8 mouse cellular contexts compared by ENCODE assay signal in the genomic region with DNA sequence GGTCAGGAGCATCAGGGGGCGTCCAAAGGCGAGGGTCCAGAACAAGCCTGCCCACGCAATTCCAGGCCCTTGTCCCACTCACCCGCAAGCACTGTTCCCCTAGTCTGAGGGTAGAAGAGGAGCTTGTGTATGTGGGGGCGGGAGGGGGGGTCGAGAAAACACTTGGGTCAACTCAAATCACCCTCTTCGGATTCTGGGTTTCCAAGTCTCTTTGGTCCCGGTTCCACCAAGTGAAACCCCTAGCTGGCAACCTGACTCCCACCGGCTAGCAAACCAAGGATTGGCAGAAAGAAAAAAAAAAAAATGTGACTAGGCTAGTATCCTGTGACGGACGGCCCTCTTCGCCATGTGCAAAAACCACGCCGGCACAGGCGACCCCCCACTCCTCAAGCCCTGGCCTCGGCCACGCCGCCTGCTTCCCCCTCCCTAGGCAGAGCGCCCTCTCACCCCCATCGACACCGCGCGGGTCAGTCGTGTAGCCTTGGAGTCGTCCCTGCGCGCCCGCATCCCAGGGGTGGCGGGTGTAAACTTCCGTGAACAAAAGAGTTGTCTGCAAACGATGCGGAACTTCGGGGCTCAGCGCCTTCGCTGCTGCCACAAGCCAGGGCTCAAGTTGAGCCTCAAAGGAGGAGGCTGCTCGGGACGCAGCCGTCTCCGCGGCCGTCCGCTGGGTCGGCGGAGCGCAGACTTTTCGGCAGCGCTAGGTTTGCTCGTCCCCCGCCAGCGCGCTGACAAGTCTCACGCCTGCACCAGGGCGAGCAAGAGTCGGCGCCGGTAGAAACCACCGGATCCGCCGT. TPM values are rescaled to one million over a fixed set of nuclear protein-coding genes. Genes with fewer than 3 reads are reported as not detected.
A peak's percentile ranks its signal among the peaks of the same experiment; 100 is the strongest.
DNase-seq lines count a peak whose midpoint lies in the region; ATAC-seq and TF ChIP-seq lines count a peak whose summit lies in the region.

No protein-coding gene starts in this region.

- H3K9me3 ChIP-seq in ES-Bruce4 (replicated peaks; ENCODE audit: control insufficient read depth, insufficient read depth, low read length, poor library complexity, severe bottlenecking), result no peaks in the 10 kb centered on the region
- H3K9me3 ChIP-seq in embryonic facial prominence, embryonic 12.5 days, result no peaks in the 10 kb centered on the region
- no peaks in the 10 kb centered on the region for H3K9me3 ChIP-seq in heart, embryonic 14.5 days (ENCODE audit: control insufficient read depth, low read length)
- H3K9me3 ChIP-seq in kidney, postnatal 0 days (replicated peaks; ENCODE audit: low read length), result no peaks in the 10 kb centered on the region

- ATAC-seq in embryonic facial prominence, embryonic 12.5 days (ENCODE audit: insufficient number of reproducible peaks, insufficient read depth, low FRiP score, low TSS enrichment), result 0 out of 2 replicates have a peak, but pooled peaks have one; percentile 10
- ATAC-seq in heart, embryonic 14.5 days (ENCODE audit: insufficient number of reproducible peaks, insufficient read depth, low FRiP score, low read depth), result peak; percentile 17; the same call in 1 of the 2 replicates
- ATAC-seq in kidney, postnatal 0 days (replicated peaks; ENCODE audit: low FRiP score, low read depth), result peak; percentile 37

- DNase-seq in adrenal gland, adult 8-10 months, result peak; percentile 61
- peak; percentile 50 for DNase-seq in kidney, postnatal 0 days (ENCODE audit: low spot score)
- peak; percentile 66 for DNase-seq in lung, postnatal 36 days
- peak; percentile 58 for DNase-seq in right cerebral cortex, postnatal 25 days
- no peak for DNase-seq in frontal cortex, postnatal 10 days (ENCODE audit: low spot score in 2 of 2)

- no peaks in the 10 kb centered on the region; the same call in 1 of the 2 replicates for H3K27me3 ChIP-seq in ES-Bruce4 (ENCODE audit: control insufficient read depth, insufficient read depth, low read length, poor library complexity, severe bottlenecking)
- H3K27me3 ChIP-seq in embryonic facial prominence, embryonic 12.5 days, result no peaks in the 10 kb centered on the region
- H3K27me3 ChIP-seq in heart, embryonic 14.5 days (ENCODE audit: control insufficient read depth, insufficient read depth, low read length), result no peaks in the 10 kb centered on the region
- no peaks in the 10 kb centered on the region for H3K27me3 ChIP-seq in kidney, postnatal 0 days (ENCODE audit: insufficient read depth, low read length)

- under 1% methylated on average over 59 of the region's 59 CpGs for WGBS in embryonic facial prominence, embryonic 12.5 days
- under 1% methylated on average over 59 of the region's 59 CpGs for WGBS in heart, embryonic 14.5 days
- WGBS in kidney, postnatal 0 days, result under 1% methylated on average over 59 of the region's 59 CpGs

- H3K4me2 ChIP-seq in embryonic facial prominence, embryonic 12.5 days (replicated peaks), result peak overlapping the region; percentile 81
- peak overlapping the region; percentile 90 for H3K4me2 ChIP-seq in heart, embryonic 14.5 days (ENCODE audit: low read length)
- peak overlapping the region; percentile 92 for H3K4me2 ChIP-seq in kidney, postnatal 0 days (ENCODE audit: low read length)

- peaks cover 5% of the 10 kb centered on the region for H3K4me1 ChIP-seq in ES-Bruce4 (ENCODE audit: control insufficient read depth, insufficient read depth, low read length)
- H3K4me1 ChIP-seq in embryonic facial prominence, embryonic 12.5 days, result peaks cover 64% of the 10 kb centered on the region
- peaks cover 26 to 50% of the 10 kb centered on the region in 2 experiments for H3K4me1 ChIP-seq in heart, embryonic 14.5 days (ENCODE audit: control insufficient read depth in 2 of 2, insufficient read depth in 2 of 2, low read length in 2 of 2)
- H3K4me1 ChIP-seq in kidney, postnatal 0 days (replicated peaks; ENCODE audit: insufficient read depth, low read length), result peaks cover 34% of the 10 kb centered on the region

- peak overlapping the region; percentile 89 for H3K4me3 ChIP-seq in ES-Bruce4 (ENCODE audit: low read depth, low read length)
- H3K4me3 ChIP-seq in embryonic facial prominence, embryonic 12.5 days, result peak overlapping the region; percentile 70
- H3K4me3 ChIP-seq in heart, embryonic 14.5 days (ENCODE audit: control insufficient read depth in 1 of 2, insufficient read depth in 1 of 2, low read depth in 1 of 2, low read length in 2 of 2), result peak overlapping the region; percentile 63 to 77
- peak overlapping the region; percentile 68 for H3K4me3 ChIP-seq in kidney, postnatal 0 days (replicated peaks; ENCODE audit: low read depth, low read length)

- H3K36me3 ChIP-seq in ES-Bruce4 (ENCODE audit: control insufficient read depth, insufficient read depth, low read length, poor library complexity, severe bottlenecking), result no peaks in the 10 kb centered on the region
- no peaks in the 10 kb centered on the region for H3K36me3 ChIP-seq in embryonic facial prominence, embryonic 12.5 days
- no peaks in the 10 kb centered on the region for H3K36me3 ChIP-seq in heart, embryonic 14.5 days (ENCODE audit: control insufficient read depth, insufficient read depth, low read length)
- H3K36me3 ChIP-seq in kidney, postnatal 0 days (ENCODE audit: insufficient read depth, low read length), result no peaks in the 10 kb centered on the region

- TF ChIP-seq POLR2A in ES-Bruce4 (IDR thresholded peaks at IDR 0.05; ENCODE audit: insufficient read depth, low read length), result no peak

- H3K9ac ChIP-seq in ES-Bruce4 (ENCODE audit: low read depth, poor library complexity, severe bottlenecking), result peak overlapping the region; percentile 52
- peak overlapping the region; percentile 83 for H3K9ac ChIP-seq in embryonic facial prominence, embryonic 12.5 days
- peak overlapping the region; percentile 93 for H3K9ac ChIP-seq in heart, embryonic 14.5 days (ENCODE audit: low read length)
- H3K9ac ChIP-seq in kidney, postnatal 0 days (ENCODE audit: low read depth, low read length), result peak overlapping the region; percentile 87

- no peak for TF ChIP-seq CTCF in ES-Bruce4 (IDR thresholded peaks at IDR 0.05; ENCODE audit: low read depth, low read length)
- TF ChIP-seq CTCF in kidney, postnatal 0 days (IDR thresholded peaks at IDR 0.05; ENCODE audit: low read depth), result no peak

- no peak overlapping the region for H3K27ac ChIP-seq in ES-Bruce4 (ENCODE audit: insufficient read depth, low read length)
- peak overlapping the region; percentile 83 for H3K27ac ChIP-seq in embryonic facial prominence, embryonic 12.5 days
- H3K27ac ChIP-seq in heart, embryonic 14.5 days (replicated peaks in 1 of 2; ENCODE audit: control insufficient read depth in 1 of 2, insufficient read depth in 1 of 2, low read depth in 2 of 2, low read length in 2 of 2), result peak overlapping the region; percentile 86 to 94
- peak overlapping the region; percentile 95 for H3K27ac ChIP-seq in kidney, postnatal 0 days

- TF ChIP-seq EP300 in ES-Bruce4 (IDR thresholded peaks at IDR 0.05; ENCODE audit: insufficient read depth, low read depth, low read length), result no peak

RNA-seq across cellular contexts. Expression of a gene that starts 0.9 kb away (rescaled TPM):
- polyA plus RNA-seq in ES-Bruce4 (2011; ENCODE audit: insufficient read depth, insufficient read length, low read depth, missing spikeins), result 10.0 and 10.4 TPM in 2 replicates
- 100 to 1,000 TPM in 1 of 4 experiments, 10 to 100 TPM in 3; 84.3 to 115 (median 87.7) TPM for total RNA-seq in adrenal gland, adult 8-10 months (2022)
- polyA plus RNA-seq in embryonic facial prominence, embryonic 12.5 days (2016; fragmentation: Nextera tagmentation; extraction: Ambion mirVana), result 23.6 and 27.0 TPM in 2 replicates
- 15.4 and 15.6 TPM in 2 replicates for polyA plus RNA-seq in heart, embryonic 14.5 days (2014; fragmentation: Nextera tagmentation; extraction: Ambion mirVana)
- polyA plus RNA-seq in kidney, postnatal 0 days (2015; fragmentation: Nextera tagmentation; extraction: Ambion mirVana), result 17.1 and 17.5 TPM in 2 replicates

RNA-seq across cellular contexts. Expression of a gene that starts 39.7 kb away (rescaled TPM):
- polyA plus RNA-seq in ES-Bruce4 (2011; ENCODE audit: insufficient read depth, insufficient read length, low read depth, missing spikeins), result 39.4 and 43.0 TPM in 2 replicates
- total RNA-seq in adrenal gland, adult 8-10 months (2022), result 10 to 100 TPM; 25.1 to 38.6 (median 32.1) TPM
- polyA plus RNA-seq in embryonic facial prominence, embryonic 12.5 days (2016; fragmentation: Nextera tagmentation; extraction: Ambion mirVana), result 75.7 and 79.1 TPM in 2 replicates
- polyA plus RNA-seq in heart, embryonic 14.5 days (2014; fragmentation: Nextera tagmentation; extraction: Ambion mirVana), result 40.4 and 42.0 TPM in 2 replicates
- polyA plus RNA-seq in kidney, postnatal 0 days (2015; fragmentation: Nextera tagmentation; extraction: Ambion mirVana), result 74.0 and 76.6 TPM in 2 replicates

RNA-seq across cellular contexts. Expression of a gene that starts 46.2 kb away (rescaled TPM):
- 43.4 and 44.7 TPM in 2 replicates for polyA plus RNA-seq in ES-Bruce4 (2011; ENCODE audit: insufficient read depth, insufficient read length, low read depth, missing spikeins)
- 10 to 100 TPM; 30.5 to 39.6 (median 34.8) TPM for total RNA-seq in adrenal gland, adult 8-10 months (2022)
- 43.0 and 43.1 TPM in 2 replicates for polyA plus RNA-seq in embryonic facial prominence, embryonic 12.5 days (2016; fragmentation: Nextera tagmentation; extraction: Ambion mirVana)
- polyA plus RNA-seq in heart, embryonic 14.5 days (2014; fragmentation: Nextera tagmentation; extraction: Ambion mirVana), result 29.4 and 33.0 TPM in 2 replicates
- 31.1 and 35.5 TPM in 2 replicates for polyA plus RNA-seq in kidney, postnatal 0 days (2015; fragmentation: Nextera tagmentation; extraction: Ambion mirVana)

Comparison
In these comparisons a context has a peak if more than half of its experiments do, and no peak if none do; other contexts are left out.
1. DNase-seq: peak in adrenal gland, adult 8-10 months (single experiment), kidney, postnatal 0 days (single experiment), lung, postnatal 36 days (single experiment) and right cerebral cortex, postnatal 25 days (single experiment); none in frontal cortex, postnatal 10 days (0 of 2).
2. Peak in every context shown above with its lines, with median percentiles within 50 percentile points of each other: H3K4me3 ChIP-seq, H3K9ac ChIP-seq, ATAC-seq and H3K4me2 ChIP-seq.